Mouse (Mus musculus) E14TG2a.4 (cell line): Measurements from ENCODE around the gene Bloc1s4.

ENCODE experiments used
- CTCF ChIP-seq: conservative IDR thresholded peaks from 2 replicates; pipeline ENCODE4 v1.5.1; 2014; ENCODE audit warnings: low read length
- NANOG ChIP-seq: IDR thresholded peaks from 2 replicates; pipeline ENCODE4 v1.6.1; 2014; ENCODE audit warnings: borderline replicate concordance, low read length, mixed read lengths

- peak; percentile 47 for TF ChIP-seq CTCF
- no peak for TF ChIP-seq NANOG
These were observed 1.9 kb upstream of the Bloc1s4 start for GRCm38 (mm10) chr5:36750119-36751078.
